Mouse (Mus musculus) lung, embryonic 15.5 days (tissue): ENCODE results near the gene Prkci. TPM values are rescaled to one million over a fixed set of nuclear protein-coding genes. Genes with fewer than 3 reads are reported as not detected.

Source experiments
- ATAC-seq: fragments of 200-750 bp; cut with Nextera tagmentation; 2 replicates; pipeline ENCODE4 v1.8.0; 2017; ENCODE audit warnings: moderate number of reproducible peaks, borderline replicate concordance; ENCODE audit not compliant: low FRiP score, low TSS enrichment; ENCODE audit errors: extremely low read depth
- H3K27ac ChIP-seq: fragments of 300-500 bp; sonication (generic); 2 replicates; pipeline ENCODE4 v1.5.1; 2015; ENCODE audit warnings: moderate library complexity, mild to moderate bottlenecking, inconsistent platforms
- H3K27me3 ChIP-seq: fragments of 300-500 bp; sonication (generic); 2 replicates; pipeline ENCODE4 v1.6.1; 2015; ENCODE audit warnings: inconsistent platforms
- H3K36me3 ChIP-seq: fragments of 300-500 bp; sonication (generic); 2 replicates; pipeline ENCODE4 v1.6.1; 2015; ENCODE audit warnings: inconsistent platforms
- H3K4me1 ChIP-seq: fragments of 300-500 bp; sonication (generic); 2 replicates; pipeline ENCODE4 v1.6.1; 2015; ENCODE audit warnings: inconsistent platforms
- H3K4me2 ChIP-seq: fragments of 300-500 bp; sonication (generic); 2 replicates; pipeline ENCODE4 v1.6.1; 2015; ENCODE audit warnings: inconsistent platforms, mild to moderate bottlenecking, moderate library complexity
- H3K4me3 ChIP-seq: fragments of 300-500 bp; sonication (generic); 2 replicates; pipeline ENCODE4 v1.5.1; 2015; ENCODE audit warnings: mild to moderate bottlenecking, inconsistent platforms
- H3K9ac ChIP-seq: fragments of 300-500 bp; sonication (generic); 2 replicates; pipeline ENCODE4 v1.6.1; 2015; ENCODE audit warnings: inconsistent platforms
- H3K9me3 ChIP-seq: fragments of 300-500 bp; sonication (generic); 2 replicates; pipeline ENCODE4 v1.6.1; 2016; ENCODE audit warnings: inconsistent platforms
- WGBS: fragments of 180-500 bp; shearing (Covaris S2); methylation state at CpG from one replicate; pipeline ENCODE4 v1.1.7; 2015; 5-methylcytosine and 5-hydroxymethylcytosine counted together
- polyA plus RNA-seq: library from polyadenylated mRNA; unstranded; fragments of >200 nt; fragmentation: Nextera tagmentation; extraction: Ambion mirVana; gene quantifications from 2 replicates; pipeline ENCODE4 v1.2.1, GENCODE M21; 2015

Prkci gene
- polyA plus RNA-seq, 1 experiment from 2014 or later, result 53.9 TPM

DNA sequence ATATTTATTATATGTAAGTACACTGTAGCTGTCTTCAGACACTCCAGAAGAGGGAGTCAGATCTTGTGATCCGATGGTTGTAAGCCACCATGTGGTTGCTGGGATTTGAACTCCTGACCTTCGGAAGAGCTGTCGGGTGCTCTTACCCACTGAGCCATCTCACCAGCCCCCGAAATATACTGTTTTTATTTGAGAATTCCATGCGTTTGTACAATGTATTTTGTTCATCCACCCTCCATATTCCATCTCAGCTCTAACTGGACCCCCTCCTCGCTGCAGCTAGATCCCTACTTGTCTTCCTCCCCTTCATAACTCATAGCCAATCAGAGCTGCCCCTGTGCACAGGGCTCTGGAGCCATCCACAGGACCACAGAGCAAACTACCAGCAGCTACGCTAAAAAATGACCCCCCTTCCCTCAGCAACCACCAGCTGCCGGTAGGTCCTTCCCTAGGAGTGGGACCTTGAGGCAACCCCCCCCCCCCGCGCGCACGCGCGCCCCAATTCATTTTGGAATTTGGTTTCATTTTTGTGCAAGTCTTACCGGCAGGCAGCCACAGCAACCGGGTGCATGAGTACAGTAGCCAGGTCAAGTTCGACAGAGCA lies 60.6 kb downstream of the Prkci start:
- Histone ChIP-seq H3K36me3 (peaks cover 5% of the 10 kb centered on the region), H3K27me3 (no peaks in the 10 kb centered on the region), H3K9me3 (no peaks in the 10 kb centered on the region), H3K4me2 (peak overlapping the region; percentile 66), H3K4me3 (peak overlapping the region; percentile 52), H3K27ac (peak overlapping the region; percentile 82), H3K4me1 (0 out of 2 replicates have a peak, but pooled peaks cover under 1% of the 10 kb centered on the region), H3K9ac (peak overlapping the region; percentile 37)
- ATAC-seq, result peak; percentile 72
- WGBS, result 17% methylated on average over 17 of the region's 17 CpGs

DNA sequence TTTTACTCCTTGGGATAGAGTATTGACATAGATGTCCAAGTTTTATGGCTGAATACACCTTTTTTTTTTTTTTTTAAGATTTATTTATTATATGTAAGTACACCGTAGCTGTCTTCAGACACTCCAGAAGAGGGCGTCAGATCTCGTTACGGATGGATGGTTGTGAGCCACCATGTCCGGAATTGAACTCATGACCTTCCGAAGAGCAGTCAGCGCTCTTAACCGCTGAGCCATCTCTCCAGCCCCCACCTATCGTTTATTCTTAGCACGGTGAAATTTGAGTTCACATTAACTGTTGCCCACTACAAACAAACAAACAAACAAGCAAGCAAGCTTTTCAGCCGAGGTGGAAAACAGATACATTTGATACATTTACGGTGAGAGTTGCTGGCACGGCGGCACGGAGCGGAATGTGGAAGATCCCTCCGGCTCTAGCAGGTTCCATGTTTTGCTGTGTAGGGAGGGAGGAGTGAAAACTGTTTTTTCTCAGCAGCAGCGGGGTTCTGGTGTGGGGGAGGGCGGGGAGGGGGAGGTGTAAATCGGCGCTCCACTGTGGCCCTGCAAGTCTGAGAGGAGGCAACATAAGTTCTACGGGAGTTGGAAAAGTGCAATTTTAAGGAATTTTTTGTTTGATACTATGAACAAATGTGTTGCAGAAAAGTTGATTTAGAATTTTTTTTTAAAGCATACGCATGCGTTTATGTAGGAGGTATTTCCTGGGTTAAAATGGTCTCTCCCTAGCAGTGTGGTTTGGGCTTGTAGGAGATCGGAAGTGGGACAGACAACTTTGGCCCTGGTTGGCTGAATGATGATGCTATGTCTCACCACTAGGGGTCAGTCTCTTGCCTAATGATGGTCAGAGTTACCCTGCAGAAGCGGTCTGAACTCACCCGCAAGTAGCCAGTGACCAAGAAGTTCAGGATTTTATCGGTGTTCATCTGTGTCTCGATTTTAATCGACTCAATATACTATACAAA lies 61.4 kb downstream of the Prkci start:
- peak overlapping the region; percentile 82 for H3K27ac ChIP-seq
- no peaks in the 10 kb centered on the region for H3K9me3 ChIP-seq
- WGBS, result under 1% methylated on average over 30 of the region's 30 CpGs
- 0 out of 2 replicates have a peak, but pooled peaks cover 5% of the 10 kb centered on the region for H3K4me1 ChIP-seq
- peak overlapping the region; percentile 66 for H3K4me2 ChIP-seq
- H3K27me3 ChIP-seq, result no peaks in the 10 kb centered on the region
- peak overlapping the region; percentile 52 for H3K4me3 ChIP-seq
- no peaks in the 10 kb centered on the region for H3K36me3 ChIP-seq
- H3K9ac ChIP-seq, result peak overlapping the region; percentile 37
- ATAC-seq, result peak; percentile 87

DNA sequence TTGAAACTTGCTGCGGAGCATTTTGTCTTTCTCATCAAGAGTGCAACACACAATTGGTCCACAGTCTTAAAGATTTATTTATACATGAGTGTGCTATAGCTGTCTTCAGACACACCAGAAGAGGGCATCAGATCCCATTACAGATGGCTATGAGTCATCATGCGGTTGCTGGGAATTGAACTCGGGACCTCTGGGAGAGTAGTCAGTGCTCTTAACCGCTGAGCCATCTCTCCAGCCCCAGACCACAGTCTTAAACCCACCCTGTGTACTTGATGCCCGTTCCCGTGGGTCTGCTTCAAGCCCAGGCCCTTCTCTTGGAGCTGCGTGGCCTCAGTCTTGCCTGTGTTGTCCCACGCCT lies 65.2 kb downstream of the Prkci start:
- Histone ChIP-seq H3K4me1 (0 out of 2 replicates have a peak, but pooled peaks cover 5% of the 10 kb centered on the region), H3K9ac (no peak overlapping the region), H3K4me3 (no peak overlapping the region), H3K9me3 (no peaks in the 10 kb centered on the region), H3K4me2 (no peak overlapping the region), H3K27ac (0 out of 2 replicates have a peak overlapping the region, but pooled peaks have one; percentile 9), H3K36me3 (no peaks in the 10 kb centered on the region), H3K27me3 (no peaks in the 10 kb centered on the region)
- 76% methylated on average over 8 of the region's 8 CpGs for WGBS
- no peak for ATAC-seq

DNA sequence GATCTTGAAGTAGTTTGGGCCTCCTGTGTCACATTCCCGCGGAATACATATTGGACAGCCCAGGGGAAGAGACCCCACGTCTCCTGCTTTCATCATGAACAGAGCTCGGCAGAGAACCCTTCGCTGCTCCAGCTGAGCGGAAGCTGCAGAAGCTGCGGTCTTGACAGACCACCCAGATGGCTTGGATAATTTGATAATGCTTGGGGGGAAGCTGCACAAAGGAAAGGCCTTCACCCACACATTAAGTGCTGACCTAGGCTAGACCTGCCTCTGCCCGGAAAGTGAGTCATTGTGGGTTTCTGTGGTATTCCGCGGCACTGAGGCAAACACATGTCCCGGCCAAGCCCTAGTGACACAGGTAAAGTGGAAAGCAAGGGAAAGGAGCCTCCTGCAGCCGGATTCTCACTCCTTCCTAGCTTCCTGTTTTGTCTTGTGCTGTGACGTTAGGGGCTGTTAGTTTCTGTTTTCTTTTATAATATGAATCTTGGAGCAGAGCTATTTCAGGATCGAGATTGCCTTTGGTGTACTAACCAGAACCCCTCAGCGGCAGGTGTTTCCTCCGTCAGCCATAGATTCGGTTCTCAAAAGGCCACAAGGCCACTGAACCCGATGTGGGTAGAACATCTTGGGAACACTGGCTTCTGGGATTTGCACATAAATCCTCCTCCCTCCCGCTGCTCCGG lies 65.7 kb downstream of the Prkci start:
- Histone ChIP-seq H3K4me2 (peak overlapping the region; percentile 4; the same call in 1 of the 2 replicates), H3K27ac (0 out of 2 replicates have a peak overlapping the region, but pooled peaks have one; percentile 9), H3K4me3 (no peak overlapping the region), H3K9ac (no peak overlapping the region), H3K4me1 (0 out of 2 replicates have a peak, but pooled peaks cover 5% of the 10 kb centered on the region), H3K36me3 (no peaks in the 10 kb centered on the region), H3K27me3 (no peaks in the 10 kb centered on the region), H3K9me3 (no peaks in the 10 kb centered on the region)
- 60% methylated on average over 20 of the region's 20 CpGs for WGBS
- ATAC-seq, result no peak

DNA sequence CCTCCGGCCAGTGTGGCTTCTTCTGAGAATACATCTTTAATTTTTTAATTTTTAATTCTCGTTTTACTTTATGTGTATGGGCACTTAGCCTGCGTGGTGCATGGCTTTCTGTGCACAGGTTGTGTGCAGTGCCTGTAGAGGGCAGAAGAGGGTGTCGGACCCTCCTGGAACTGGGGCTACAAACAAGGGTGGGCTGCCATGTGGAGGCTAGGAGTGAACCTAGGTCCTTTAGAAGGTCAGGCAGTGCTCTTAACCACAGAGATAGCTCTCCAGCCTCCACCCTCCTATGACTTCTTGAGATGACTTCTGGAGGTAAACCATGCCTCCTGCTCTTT lies 66.2 kb downstream of the Prkci start:
- Histone ChIP-seq H3K9me3 (no peaks in the 10 kb centered on the region), H3K9ac (no peak overlapping the region), H3K27ac (no peak overlapping the region), H3K4me3 (no peak overlapping the region), H3K27me3 (no peaks in the 10 kb centered on the region), H3K36me3 (no peaks in the 10 kb centered on the region), H3K4me1 (0 out of 2 replicates have a peak, but pooled peaks cover 5% of the 10 kb centered on the region), H3K4me2 (peak overlapping the region; percentile 4; the same call in 1 of the 2 replicates)
- WGBS, result 64% methylated on average over 4 of the region's 4 CpGs
- ATAC-seq, result no peak

DNA sequence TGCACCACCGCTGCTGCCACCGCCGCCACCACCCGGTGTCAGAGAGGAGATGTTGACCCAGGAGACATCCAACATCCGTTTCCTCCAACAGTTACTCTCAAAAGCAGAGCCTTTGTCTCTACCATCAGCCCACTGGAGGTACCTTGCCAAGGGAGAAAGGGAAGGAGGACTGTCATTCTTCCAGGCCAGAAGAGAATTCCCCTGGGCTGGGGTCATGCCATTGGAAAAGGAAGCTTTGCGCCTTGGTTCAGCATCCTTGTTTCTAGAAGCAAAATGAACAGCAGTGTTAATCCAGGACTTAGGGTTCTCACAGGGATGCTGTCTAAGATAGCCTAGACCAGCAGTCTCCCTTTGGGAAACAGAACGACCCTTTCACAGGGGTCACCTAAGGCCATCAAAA lies 66.8 kb downstream of the Prkci start:
- Histone ChIP-seq H3K36me3 (no peaks in the 10 kb centered on the region), H3K27me3 (no peaks in the 10 kb centered on the region), H3K4me1 (0 out of 2 replicates have a peak, but pooled peaks cover 5% of the 10 kb centered on the region), H3K4me3 (no peak overlapping the region), H3K27ac (no peak overlapping the region), H3K9ac (no peak overlapping the region), H3K9me3 (no peaks in the 10 kb centered on the region), H3K4me2 (no peak overlapping the region)
- no peak for ATAC-seq
- 81% methylated on average over 7 of the region's 7 CpGs for WGBS

DNA sequence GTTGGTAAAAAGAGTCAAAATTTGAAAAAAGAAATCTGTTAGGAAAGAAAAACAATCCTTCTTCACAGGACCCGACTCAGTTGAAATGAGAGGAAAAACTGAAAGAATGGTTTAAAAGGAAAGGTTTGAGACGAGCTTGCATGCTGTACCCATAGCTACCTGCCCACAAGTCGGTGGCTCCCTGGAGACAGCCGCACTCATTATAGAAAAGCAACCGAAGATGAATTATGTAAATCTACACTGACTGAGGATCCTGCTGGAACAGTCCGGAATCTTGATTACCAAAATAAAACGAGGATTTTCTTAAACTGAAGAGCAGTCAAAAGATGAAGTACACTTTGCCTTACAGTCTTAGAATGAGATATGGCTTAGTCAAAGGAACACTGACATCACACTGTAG lies 72.9 kb downstream of the Prkci start:
- Histone ChIP-seq H3K27me3 (no peaks in the 10 kb centered on the region), H3K9ac (no peak overlapping the region), H3K4me1 (no peaks in the 10 kb centered on the region), H3K4me3 (no peak overlapping the region), H3K27ac (no peak overlapping the region), H3K36me3 (no peaks in the 10 kb centered on the region), H3K4me2 (no peak overlapping the region), H3K9me3 (no peaks in the 10 kb centered on the region)
- ATAC-seq, result no peak
- WGBS, result 75% methylated on average over 7 of the region's 7 CpGs

DNA sequence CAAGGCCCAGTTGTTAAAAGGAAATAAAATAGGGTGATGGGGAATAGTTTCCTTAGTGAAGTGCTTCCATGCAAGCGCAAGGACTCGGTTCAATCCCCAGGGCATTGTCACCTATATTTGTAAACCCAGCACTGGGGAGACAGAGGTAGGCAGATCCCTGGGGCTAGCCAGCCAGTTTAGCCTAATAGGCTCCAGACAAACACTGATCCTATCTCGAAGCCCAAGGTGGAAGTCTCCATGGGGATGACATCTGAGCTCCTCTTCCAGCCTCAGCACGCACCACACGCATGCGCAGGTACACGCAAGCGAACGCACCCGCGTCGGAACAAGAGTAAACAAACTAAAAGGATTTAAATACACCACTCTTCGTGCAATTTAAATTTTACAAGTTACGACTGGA lies 76.3 kb downstream of the Prkci start:
- 89% methylated on average over 14 of the region's 14 CpGs for WGBS
- H3K27ac ChIP-seq, result no peak overlapping the region
- no peak overlapping the region for H3K9ac ChIP-seq
- H3K9me3 ChIP-seq, result no peaks in the 10 kb centered on the region
- H3K4me2 ChIP-seq, result no peak overlapping the region
- H3K36me3 ChIP-seq, result no peaks in the 10 kb centered on the region
- no peak for ATAC-seq
- 0 out of 2 replicates have a peak, but pooled peaks cover 8% of the 10 kb centered on the region for H3K4me1 ChIP-seq
- no peaks in the 10 kb centered on the region for H3K27me3 ChIP-seq
- H3K4me3 ChIP-seq, result no peak overlapping the region

DNA sequence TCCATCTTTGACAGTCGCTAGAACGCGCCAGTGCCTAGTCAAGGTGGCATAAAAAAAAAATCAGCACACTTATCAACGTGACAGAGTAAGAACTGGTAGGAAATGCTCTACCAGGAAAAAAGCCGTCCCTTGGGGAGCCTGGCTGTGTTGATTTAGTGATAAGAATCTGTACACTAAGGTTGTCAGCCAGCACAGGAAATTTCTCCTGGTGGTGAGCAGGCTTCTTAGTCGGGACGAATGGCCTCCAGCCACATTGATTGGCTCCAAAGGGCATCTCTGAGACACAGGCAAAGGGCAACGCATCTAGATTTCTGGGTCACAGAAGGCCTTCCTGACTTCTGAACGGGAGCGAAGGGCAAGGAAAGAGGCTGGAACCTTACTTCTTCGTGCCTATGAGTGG lies 80.3 kb downstream of the Prkci start:
- no peak for ATAC-seq

DNA sequence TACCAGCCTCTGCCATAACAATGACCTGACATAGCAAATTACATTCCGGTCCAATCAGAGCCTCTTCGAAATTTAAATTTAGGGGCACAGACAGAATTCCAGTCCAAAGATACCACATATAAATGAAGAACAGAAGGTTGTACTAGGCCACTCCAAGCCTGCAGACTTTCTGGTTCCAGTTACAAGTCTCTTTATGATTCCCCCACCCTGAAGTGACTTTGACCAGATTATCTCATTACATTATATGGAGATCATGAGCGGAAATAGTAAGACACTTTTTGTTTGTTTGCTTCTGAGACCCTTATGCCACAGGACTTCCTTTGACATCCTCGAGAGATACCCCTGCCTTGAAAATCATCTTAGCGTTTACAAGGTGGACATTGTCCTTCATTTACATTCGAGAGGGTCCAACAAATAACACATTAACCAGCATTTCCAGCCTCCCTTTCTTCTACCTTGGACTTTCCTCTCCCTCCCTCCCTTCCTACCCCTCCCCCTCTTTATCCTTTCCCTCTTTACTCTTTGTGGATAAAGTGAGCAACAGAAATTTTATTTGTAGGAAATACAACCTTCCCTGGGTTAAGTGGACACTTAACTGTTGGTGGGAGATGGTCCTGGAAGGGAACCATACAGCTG lies 81.6 kb downstream of the Prkci start:
- Histone ChIP-seq H3K27ac (no peak overlapping the region), H3K9me3 (no peaks in the 10 kb centered on the region), H3K4me3 (no peak overlapping the region), H3K27me3 (no peaks in the 10 kb centered on the region), H3K4me2 (no peak overlapping the region), H3K9ac (no peak overlapping the region), H3K36me3 (no peaks in the 10 kb centered on the region), H3K4me1 (0 out of 2 replicates have a peak, but pooled peaks cover 8% of the 10 kb centered on the region)
- WGBS, result 81% methylated on average over 6 of the region's 6 CpGs
- no peak for ATAC-seq

More for the DNA sequence above, 80.3 kb downstream of the Prkci start:
- Histone ChIP-seq H3K4me3 (no peak overlapping the region), H3K9ac (no peak overlapping the region), H3K27ac (no peak overlapping the region), H3K4me1 (0 out of 2 replicates have a peak, but pooled peaks cover 8% of the 10 kb centered on the region), H3K27me3 (no peaks in the 10 kb centered on the region), H3K4me2 (0 out of 2 replicates have a peak overlapping the region, but pooled peaks have one; percentile 7), H3K9me3 (no peaks in the 10 kb centered on the region), H3K36me3 (no peaks in the 10 kb centered on the region)
- WGBS, result 32% methylated on average over 11 of the region's 11 CpGs

DNA sequence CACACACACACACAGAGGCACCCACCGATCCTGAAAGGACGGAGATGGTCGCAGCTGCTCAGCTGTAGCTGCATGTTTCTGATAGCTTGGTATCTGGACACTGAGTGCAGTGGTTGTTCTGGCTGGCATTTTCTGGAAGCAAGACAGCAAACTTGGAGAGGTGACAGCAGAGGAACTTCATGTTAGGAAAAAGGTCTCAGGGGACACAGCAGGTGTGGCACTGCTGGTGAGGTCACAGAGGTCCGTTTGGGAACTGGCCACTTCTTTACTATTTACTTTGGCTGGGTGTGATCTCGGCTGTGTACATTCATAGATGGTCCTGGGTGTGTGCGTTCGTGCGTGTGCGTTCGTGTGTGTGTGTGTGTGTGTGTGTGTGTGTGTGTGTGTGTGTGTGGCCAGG lies 83.9 kb downstream of the Prkci start:
- Histone ChIP-seq H3K9me3 (no peaks in the 10 kb centered on the region), H3K27me3 (no peaks in the 10 kb centered on the region), H3K9ac (no peak overlapping the region), H3K4me3 (no peak overlapping the region), H3K27ac (no peak overlapping the region), H3K4me2 (no peak overlapping the region), H3K36me3 (no peaks in the 10 kb centered on the region), H3K4me1 (peaks cover 21% of the 10 kb centered on the region)
- no peak for ATAC-seq
- WGBS, result 58% methylated on average over 10 of the region's 10 CpGs
